Mouse (Mus musculus) limb, embryonic 15.5 days (tissue): ENCODE data around the gene AU040320. TPM values are rescaled to one million over a fixed set of nuclear protein-coding genes. Genes with fewer than 3 reads are reported as not detected.

Source experiments
- ATAC-seq: fragments of 200-750 bp; cut with Nextera tagmentation; 2 replicates; pipeline ENCODE4 v1.8.0; 2017; ENCODE audit warnings: low read depth, moderate TSS enrichment; ENCODE audit not compliant: insufficient number of reproducible peaks, low FRiP score, low TSS enrichment
- H3K27ac ChIP-seq: fragments of 300-500 bp; sonication (generic); 2 replicates; pipeline ENCODE4 v1.5.1; 2015; ENCODE audit warnings: moderate library complexity, mild to moderate bottlenecking, inconsistent platforms
- H3K27me3 ChIP-seq: fragments of 300-500 bp; sonication (generic); 2 replicates; pipeline ENCODE4 v1.6.1; 2015; ENCODE audit warnings: inconsistent platforms
- H3K36me3 ChIP-seq: fragments of 300-500 bp; sonication (generic); 2 replicates; pipeline ENCODE4 v1.6.1; 2015; ENCODE audit warnings: inconsistent platforms
- H3K4me1 ChIP-seq: fragments of 300-500 bp; sonication (generic); 2 replicates; pipeline ENCODE4 v1.6.1; 2015; ENCODE audit warnings: inconsistent platforms
- H3K4me2 ChIP-seq: fragments of 300-500 bp; sonication (generic); 2 replicates; pipeline ENCODE4 v1.6.1; 2015; ENCODE audit warnings: mild to moderate bottlenecking, inconsistent platforms
- H3K4me3 ChIP-seq: fragments of 300-500 bp; sonication (generic); 2 replicates; pipeline ENCODE4 v1.5.1; 2015; ENCODE audit warnings: mild to moderate bottlenecking, inconsistent platforms
- H3K9ac ChIP-seq: fragments of 300-500 bp; sonication (generic); 2 replicates; pipeline ENCODE4 v1.6.1; 2015; ENCODE audit warnings: inconsistent platforms
- H3K9me3 ChIP-seq: fragments of 300-500 bp; sonication (generic); 2 replicates; pipeline ENCODE4 v1.6.1; 2016; ENCODE audit warnings: inconsistent platforms
- WGBS: fragments of 180-500 bp; shearing (Covaris S2); methylation state at CpG from one replicate; pipeline ENCODE4 v1.1.7; 2015; 5-methylcytosine and 5-hydroxymethylcytosine counted together
- polyA plus RNA-seq: library from polyadenylated mRNA; unstranded; fragments of >200 nt; fragmentation: Nextera tagmentation; extraction: Ambion mirVana; gene quantifications from 2 replicates; pipeline ENCODE4 v1.2.1, GENCODE M21; 2015

AU040320 gene
- polyA plus RNA-seq, 1 experiment from 2014 or later, result 19.0 TPM

DNA sequence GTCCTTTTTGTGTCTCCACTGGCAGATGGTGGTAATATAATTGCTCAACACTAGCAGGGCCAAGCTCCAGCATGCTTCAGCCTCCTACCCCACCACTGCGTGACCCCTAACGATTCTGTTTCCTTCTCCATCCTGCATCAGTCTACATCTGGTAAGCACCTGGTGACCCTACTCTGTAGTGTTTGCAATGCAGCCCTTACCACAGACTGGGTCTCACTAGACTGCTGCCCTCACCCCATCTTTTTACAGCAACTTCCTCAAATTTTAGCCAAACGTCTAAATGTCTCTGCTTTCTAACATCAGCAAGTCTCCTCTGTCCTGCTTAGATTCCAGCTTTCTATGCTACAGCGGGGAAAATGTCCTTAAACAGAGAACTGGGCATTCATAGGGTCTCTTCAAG, 17.5 kb downstream of the AU040320 start:
- Histone ChIP-seq H3K4me3 (no peak overlapping the region), H3K27ac (no peak overlapping the region), H3K36me3 (peaks cover 4% of the 10 kb centered on the region; the same call in 1 of the 2 replicates), H3K4me2 (no peak overlapping the region), H3K9ac (no peak overlapping the region), H3K4me1 (peaks cover 7% of the 10 kb centered on the region; the same call in 1 of the 2 replicates), H3K9me3 (no peaks in the 10 kb centered on the region), H3K27me3 (no peaks in the 10 kb centered on the region)
- WGBS, result 48% methylated on average over 4 of the region's 4 CpGs
- no peak for ATAC-seq

DNA sequence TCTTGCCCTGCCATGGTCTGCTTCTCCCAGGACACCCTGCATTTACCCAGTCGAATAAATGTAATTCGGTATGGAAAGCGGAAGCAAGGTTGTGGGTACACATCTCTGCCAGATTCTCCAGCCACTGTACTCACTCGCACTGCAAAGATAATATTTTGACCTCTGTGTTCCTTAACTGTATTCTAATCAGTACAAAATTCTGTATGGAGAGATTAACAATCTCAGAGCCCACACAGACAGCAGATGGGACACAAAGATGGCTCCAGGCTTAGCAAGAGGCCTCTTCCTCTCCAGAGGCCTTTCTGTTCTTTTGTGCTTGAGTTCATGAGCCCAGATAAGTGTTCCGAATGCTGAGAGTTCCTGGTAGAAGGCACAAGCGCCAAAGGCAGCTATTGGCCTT, 20.5 kb downstream of the AU040320 start:
- Histone ChIP-seq H3K9me3 (no peaks in the 10 kb centered on the region), H3K27me3 (no peaks in the 10 kb centered on the region), H3K4me2 (no peak overlapping the region), H3K4me1 (peaks cover 14% of the 10 kb centered on the region), H3K9ac (no peak overlapping the region), H3K27ac (0 out of 2 replicates have a peak overlapping the region, but pooled peaks have one; percentile 5), H3K4me3 (no peak overlapping the region), H3K36me3 (peaks cover 4% of the 10 kb centered on the region; the same call in 1 of the 2 replicates)
- no peak for ATAC-seq
- 83% methylated on average over 6 of the region's 6 CpGs for WGBS

DNA sequence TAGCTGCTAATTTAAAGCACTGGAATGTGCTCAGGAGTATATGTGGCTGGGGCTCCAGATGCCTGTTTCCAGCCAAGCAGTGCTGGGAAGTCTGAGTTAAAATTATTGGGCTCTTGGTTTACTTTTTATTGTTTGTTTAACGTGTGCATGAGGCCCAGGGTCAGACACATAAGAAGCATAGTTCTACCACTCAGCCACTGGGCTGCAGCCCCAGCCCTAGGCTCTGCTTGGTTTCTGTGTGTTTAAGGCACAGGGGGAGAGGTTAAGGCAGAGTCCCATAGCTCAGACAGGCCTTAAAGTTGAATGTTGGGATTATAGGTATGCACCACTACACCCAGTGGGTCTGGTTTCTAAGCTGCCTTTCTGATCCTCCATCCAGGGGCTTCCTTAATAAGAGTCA, 21.8 kb downstream of the AU040320 start:
- Histone ChIP-seq H3K36me3 (peaks cover 4% of the 10 kb centered on the region; the same call in 1 of the 2 replicates), H3K27ac (no peak overlapping the region), H3K4me2 (no peak overlapping the region), H3K9me3 (no peaks in the 10 kb centered on the region), H3K27me3 (no peaks in the 10 kb centered on the region), H3K4me1 (peaks cover 23% of the 10 kb centered on the region), H3K9ac (no peak overlapping the region), H3K4me3 (no peak overlapping the region)
- 26% methylated on average over 1 of the region's 1 CpGs for WGBS
- ATAC-seq, result no peak

DNA sequence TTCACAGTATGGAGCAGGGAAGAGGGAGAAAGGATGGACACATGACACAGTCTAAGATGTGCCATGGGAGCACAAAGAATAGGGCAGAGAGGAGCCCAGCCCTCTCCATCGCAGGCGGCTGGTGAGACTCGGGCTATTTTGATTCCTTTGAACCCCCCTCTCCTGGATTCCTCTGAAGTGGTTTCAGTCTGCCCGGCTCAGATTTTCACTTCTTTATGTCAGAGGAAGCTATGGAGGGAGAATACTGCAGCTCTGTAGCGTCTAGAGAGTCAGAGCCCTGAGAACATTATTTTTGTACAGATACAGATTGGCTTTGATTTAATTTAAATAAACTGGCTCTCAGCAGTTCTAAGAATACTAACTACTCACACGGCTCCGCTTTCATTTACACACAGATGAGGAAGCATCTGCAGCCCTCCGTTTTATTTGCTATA, 25.8 kb downstream of the AU040320 start:
- Histone ChIP-seq H3K4me2 (no peak overlapping the region), H3K27ac (no peak overlapping the region)
- ATAC-seq, result no peak

DNA sequence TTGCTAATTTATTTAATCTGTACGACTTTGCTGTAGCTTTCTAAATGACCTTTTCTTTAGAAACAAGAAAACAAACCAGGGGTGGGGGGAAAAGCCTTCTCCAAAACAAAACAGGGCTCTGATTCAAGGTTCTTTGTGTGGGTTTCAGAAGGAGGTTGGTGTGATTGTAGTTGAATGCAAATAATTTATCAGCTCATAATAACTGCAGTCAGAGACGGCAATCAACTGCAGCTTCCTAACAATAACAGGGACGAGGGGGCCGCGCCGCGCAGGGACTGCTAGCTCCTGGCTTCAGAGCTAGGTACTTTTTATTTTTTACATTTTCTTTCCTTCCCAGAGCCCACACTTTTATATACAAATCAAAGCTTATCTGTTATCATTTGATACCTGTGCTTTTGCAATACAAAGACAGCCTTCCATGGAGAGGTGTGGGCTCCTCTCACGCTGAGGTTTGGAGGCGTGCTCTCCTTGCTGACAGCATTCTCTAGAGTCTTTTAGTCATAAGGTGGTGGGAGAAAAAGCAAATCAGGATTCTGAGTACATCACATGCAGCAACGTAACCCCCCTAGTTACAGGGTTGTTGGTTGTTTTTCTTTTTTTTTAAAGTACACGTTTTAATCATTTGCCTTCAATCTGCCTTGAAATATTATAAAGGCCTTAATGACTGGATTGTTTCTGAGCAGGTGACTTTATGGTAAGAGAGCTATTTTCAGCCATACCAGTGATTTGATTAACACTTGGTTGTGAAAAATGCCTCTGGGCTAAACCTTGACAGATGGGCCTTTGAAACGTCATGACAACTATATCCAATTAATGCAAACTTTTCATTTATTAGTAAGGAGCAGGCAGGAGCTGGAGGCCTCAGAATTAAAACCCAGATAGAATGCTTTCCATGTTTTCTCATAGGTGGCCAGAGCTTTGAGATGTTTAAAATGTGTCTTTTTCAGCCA, 26.8 kb downstream of the AU040320 start:
- Histone ChIP-seq H3K9me3 (no peaks in the 10 kb centered on the region), H3K27me3 (no peaks in the 10 kb centered on the region), H3K27ac (peak overlapping the region; percentile 24; the same call in 1 of the 2 replicates), H3K4me2 (no peak overlapping the region), H3K9ac (no peak overlapping the region), H3K4me1 (peaks cover 46% of the 10 kb centered on the region), H3K36me3 (no peaks in the 10 kb centered on the region; the same call in 1 of the 2 replicates), H3K4me3 (no peak overlapping the region)
- ATAC-seq, result no peak
- 60% methylated on average over 12 of the region's 12 CpGs for WGBS

More for the DNA sequence above, 25.8 kb downstream of the AU040320 start:
- Histone ChIP-seq H3K9ac (no peak overlapping the region), H3K36me3 (no peaks in the 10 kb centered on the region; the same call in 1 of the 2 replicates), H3K27me3 (no peaks in the 10 kb centered on the region), H3K4me3 (no peak overlapping the region), H3K9me3 (no peaks in the 10 kb centered on the region), H3K4me1 (peaks cover 50% of the 10 kb centered on the region)
- WGBS, result 36% methylated on average over 8 of the region's 8 CpGs

DNA sequence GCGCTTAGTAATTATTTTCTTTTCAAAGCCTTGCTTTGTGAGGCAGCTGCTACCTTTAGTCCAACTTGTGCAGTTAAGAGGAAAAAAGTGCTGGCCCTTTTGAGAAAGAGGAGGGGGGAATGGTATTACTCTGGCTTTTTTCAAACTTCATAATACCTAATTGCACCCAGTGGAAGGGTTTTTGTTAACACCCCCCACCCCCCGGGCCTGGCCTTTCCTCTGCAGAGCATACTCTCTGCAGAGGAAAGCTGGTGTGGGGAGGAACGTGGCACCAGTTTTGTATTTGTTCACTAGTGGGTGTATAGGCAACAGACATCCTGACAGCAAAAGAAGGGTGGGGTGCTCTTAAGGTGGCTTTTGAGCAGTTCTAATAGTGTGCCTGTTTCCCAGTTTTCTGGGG, 28.5 kb downstream of the AU040320 start:
- 44% methylated on average over 3 of the region's 3 CpGs for WGBS
- H3K27ac ChIP-seq, result peak overlapping the region; percentile 77

DNA sequence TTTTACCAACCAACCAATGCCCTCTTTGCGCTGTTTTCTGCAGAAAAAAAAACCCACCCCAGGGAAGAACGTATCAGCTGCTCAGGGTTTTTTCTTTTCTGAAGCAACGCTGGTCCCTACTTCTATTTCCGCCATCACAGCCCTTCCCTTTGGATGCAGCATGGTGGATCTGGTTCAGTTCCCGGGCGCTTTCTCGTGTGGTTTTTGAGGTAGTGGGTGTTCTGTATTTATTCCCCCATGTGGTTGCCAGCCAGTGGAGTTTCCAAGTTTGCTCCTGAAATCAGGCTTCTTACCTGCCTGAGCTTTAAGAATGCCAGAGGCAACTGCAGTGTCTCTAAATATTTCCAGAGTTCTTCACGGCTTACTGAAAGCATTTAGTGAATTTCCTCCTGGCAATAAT, 29.2 kb downstream of the AU040320 start:
- no peak overlapping the region for H3K4me2 ChIP-seq
- H3K36me3 ChIP-seq, result peaks cover 7% of the 10 kb centered on the region; the same call in 1 of the 2 replicates
- ATAC-seq, result no peak
- H3K9ac ChIP-seq, result no peak overlapping the region
- no peak overlapping the region for H3K4me3 ChIP-seq
- no peaks in the 10 kb centered on the region for H3K27me3 ChIP-seq
- peaks cover 38% of the 10 kb centered on the region for H3K4me1 ChIP-seq
- H3K27ac ChIP-seq, result peak overlapping the region; percentile 77
- H3K9me3 ChIP-seq, result no peaks in the 10 kb centered on the region
- 46% methylated on average over 8 of the region's 8 CpGs for WGBS

More for the DNA sequence above, 28.5 kb downstream of the AU040320 start:
- no peak for ATAC-seq
- H3K4me2 ChIP-seq, result no peak overlapping the region
- H3K4me3 ChIP-seq, result no peak overlapping the region
- H3K9me3 ChIP-seq, result no peaks in the 10 kb centered on the region
- H3K27me3 ChIP-seq, result no peaks in the 10 kb centered on the region
- peaks cover 43% of the 10 kb centered on the region for H3K4me1 ChIP-seq
- H3K36me3 ChIP-seq, result peaks cover 2% of the 10 kb centered on the region; the same call in 1 of the 2 replicates
- H3K9ac ChIP-seq, result no peak overlapping the region

DNA sequence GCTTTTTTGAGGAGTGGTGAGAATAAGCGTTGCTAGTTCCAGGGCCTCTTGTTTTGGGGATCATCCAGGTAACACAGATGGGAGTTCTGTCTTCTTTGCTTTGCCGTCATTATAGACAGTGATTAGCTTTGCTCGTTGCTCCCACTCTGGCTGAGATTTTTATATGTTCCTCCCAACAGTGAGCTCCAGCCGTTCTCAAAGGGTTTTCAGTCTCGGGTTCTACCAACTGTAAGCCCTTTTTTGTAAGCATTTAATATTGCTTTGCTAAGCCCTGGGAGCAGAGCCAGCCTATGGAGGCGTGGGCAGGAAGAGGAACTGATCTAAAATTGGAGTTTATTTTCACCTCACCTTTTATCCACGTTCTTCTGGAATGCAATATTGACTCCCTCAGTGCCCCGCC, 29.7 kb downstream of the AU040320 start:
- no peaks in the 10 kb centered on the region for H3K27me3 ChIP-seq
- peak overlapping the region; percentile 77 for H3K27ac ChIP-seq
- WGBS, result 31% methylated on average over 8 of the region's 8 CpGs
- H3K4me3 ChIP-seq, result no peak overlapping the region
- H3K4me2 ChIP-seq, result no peak overlapping the region
- no peak overlapping the region for H3K9ac ChIP-seq
- H3K36me3 ChIP-seq, result peaks cover 7% of the 10 kb centered on the region; the same call in 1 of the 2 replicates
- ATAC-seq, result no peak
- H3K4me1 ChIP-seq, result peaks cover 38% of the 10 kb centered on the region
- no peaks in the 10 kb centered on the region for H3K9me3 ChIP-seq

DNA sequence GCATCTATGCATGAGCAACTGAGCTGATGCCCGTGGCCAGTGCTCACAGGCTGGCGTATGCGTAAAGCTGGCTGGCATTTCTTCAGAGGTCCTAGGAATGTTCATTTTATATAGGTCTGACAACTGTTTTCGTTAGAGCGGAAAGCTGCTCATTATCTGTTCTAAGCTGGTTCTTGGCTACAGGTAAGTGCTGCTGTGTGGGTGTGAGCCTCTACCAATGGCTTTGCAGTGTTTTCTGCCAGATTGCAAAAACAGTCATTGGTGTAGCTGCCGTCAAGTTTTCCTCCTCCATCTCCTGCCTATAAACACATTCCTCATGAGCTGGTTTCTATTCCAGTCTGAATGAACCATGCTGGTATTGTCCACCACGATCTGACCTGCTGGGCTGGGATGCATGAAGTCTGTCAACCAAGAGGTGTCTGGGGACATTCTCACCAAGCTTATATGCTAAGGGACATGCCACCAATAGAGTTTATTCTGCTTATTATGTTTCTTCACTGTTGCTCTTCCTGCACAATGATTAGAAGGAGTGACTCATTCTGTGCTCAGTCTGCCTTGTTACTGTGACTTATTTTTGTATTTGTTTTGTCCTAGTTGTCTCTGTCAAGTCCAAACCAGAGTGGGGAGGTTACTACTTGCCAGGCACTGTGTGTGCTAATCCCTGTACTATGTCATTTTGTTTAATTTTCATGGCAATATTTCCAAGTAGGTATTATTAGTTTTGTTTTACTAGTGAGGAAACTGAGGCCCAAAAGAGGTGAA, 39.2 kb downstream of the AU040320 start:
- Histone ChIP-seq H3K4me1 (no peaks in the 10 kb centered on the region), H3K4me3 (no peak overlapping the region), H3K9me3 (no peaks in the 10 kb centered on the region), H3K4me2 (no peak overlapping the region), H3K27me3 (no peaks in the 10 kb centered on the region), H3K27ac (no peak overlapping the region), H3K9ac (no peak overlapping the region), H3K36me3 (peaks cover 37% of the 10 kb centered on the region)
- WGBS, result 86% methylated on average over 7 of the region's 7 CpGs
- ATAC-seq, result no peak

DNA sequence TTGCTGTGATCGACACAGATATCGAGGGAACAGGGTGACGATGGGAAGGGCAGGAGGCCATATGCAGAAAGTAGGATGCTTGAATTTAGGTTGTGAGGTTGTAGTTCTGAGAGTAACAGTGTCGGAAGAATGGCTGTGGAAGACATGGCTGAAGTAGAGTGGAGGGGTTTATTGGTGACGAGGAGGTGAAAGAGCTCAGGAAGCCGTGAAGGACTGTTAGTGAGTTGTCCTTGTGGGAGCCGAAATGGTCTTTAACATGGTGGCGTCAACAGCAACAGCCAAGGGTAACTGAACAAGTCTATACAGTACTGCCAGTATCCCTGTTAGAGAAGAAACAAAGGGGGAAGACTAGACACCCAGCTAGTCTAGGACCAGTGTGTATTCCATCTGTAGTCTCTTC, 48.8 kb downstream of the AU040320 start:
- H3K4me2 ChIP-seq, result no peak overlapping the region
- H3K27ac ChIP-seq, result no peak overlapping the region
- no peaks in the 10 kb centered on the region for H3K9me3 ChIP-seq
- H3K9ac ChIP-seq, result no peak overlapping the region
- 95% methylated on average over 8 of the region's 8 CpGs for whole genome bisulfite sequencing
- peaks cover 4% of the 10 kb centered on the region; the same call in 1 of the 2 replicates for H3K4me1 ChIP-seq
- ATAC-seq, result no peak
- H3K4me3 ChIP-seq, result no peak overlapping the region
- H3K36me3 ChIP-seq, result peaks cover 3% of the 10 kb centered on the region; the same call in 1 of the 2 replicates
- H3K27me3 ChIP-seq, result no peaks in the 10 kb centered on the region

DNA sequence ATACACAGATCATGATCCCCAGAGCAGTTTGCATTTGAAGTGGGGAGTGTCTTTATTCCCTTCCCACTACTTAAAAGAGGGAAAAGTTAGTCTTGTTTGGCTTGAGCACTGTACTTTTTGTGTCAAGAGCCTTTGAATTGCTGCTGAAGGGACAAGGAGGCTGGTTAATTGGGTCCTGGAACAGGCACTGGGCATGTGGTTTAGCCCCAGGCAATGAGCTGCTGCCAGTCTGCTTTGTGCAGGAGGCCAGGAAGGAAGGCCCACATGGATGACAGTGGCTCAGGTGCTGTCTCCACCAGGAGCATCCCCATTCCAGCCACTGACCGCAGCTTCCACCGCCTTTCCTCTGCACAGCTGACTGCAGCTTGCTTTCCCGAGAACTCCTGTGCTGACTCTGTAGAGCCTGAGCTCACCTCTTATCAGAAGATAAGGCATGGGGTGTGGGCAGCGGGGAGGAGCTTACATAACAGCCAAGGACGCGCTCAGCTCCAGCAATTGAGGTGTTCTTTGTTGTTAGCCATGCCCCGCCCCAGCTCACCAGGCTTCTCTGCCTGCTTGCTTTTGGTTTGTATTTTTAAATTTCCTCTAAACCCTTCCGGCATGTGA, 50.0 kb downstream of the AU040320 start:
- Histone ChIP-seq H3K4me1 (peaks cover 4% of the 10 kb centered on the region; the same call in 1 of the 2 replicates), H3K27ac (no peak overlapping the region), H3K9ac (no peak overlapping the region), H3K4me2 (no peak overlapping the region), H3K4me3 (no peak overlapping the region), H3K36me3 (peaks cover 3% of the 10 kb centered on the region; the same call in 1 of the 2 replicates), H3K9me3 (no peaks in the 10 kb centered on the region), H3K27me3 (no peaks in the 10 kb centered on the region)
- ATAC-seq, result no peak
- 44% methylated on average over 8 of the region's 8 CpGs for WGBS
